Mouse (Mus musculus) ES-Bruce4 (cell line): ENCODE data around the gene Prps1l1. TPM values are rescaled to one million over a fixed set of nuclear protein-coding genes. Genes with fewer than 3 reads are reported as not detected.

Experiments used
- H3K27ac ChIP-seq: 2 replicates; pipeline ENCODE4 v1.5.1; 2012; ENCODE audit warnings: low read length, inconsistent platforms; ENCODE audit not compliant: insufficient read depth
- H3K27me3 ChIP-seq: 2 replicates; pipeline ENCODE4 v1.6.1; 2012; ENCODE audit warnings: mild to moderate bottlenecking, low read length, inconsistent platforms; ENCODE audit not compliant: control insufficient read depth, poor library complexity, insufficient read depth, severe bottlenecking
- H3K36me3 ChIP-seq: 2 replicates; pipeline ENCODE4 v1.6.1; 2012; ENCODE audit warnings: inconsistent platforms, mild to moderate bottlenecking, low read length, moderate library complexity; ENCODE audit not compliant: control insufficient read depth, poor library complexity, insufficient read depth, severe bottlenecking
- H3K4me1 ChIP-seq: one replicate; pipeline ENCODE4 v1.8.1; 2011; ENCODE audit warnings: low read length; ENCODE audit not compliant: control insufficient read depth, insufficient read depth
- H3K4me3 ChIP-seq: 2 replicates; pipeline ENCODE4 v1.5.1; 2011; ENCODE audit warnings: low read depth, mild to moderate bottlenecking, low read length
- H3K9ac ChIP-seq: 2 replicates; pipeline ENCODE4 v1.6.1; 2012; ENCODE audit warnings: low read depth, mild to moderate bottlenecking, inconsistent platforms; ENCODE audit not compliant: poor library complexity, severe bottlenecking
- H3K9me3 ChIP-seq: replicated peaks from 2 replicates; pipeline ENCODE4 v1.6.1; 2012; ENCODE audit warnings: mild to moderate bottlenecking, low read length, inconsistent platforms; ENCODE audit not compliant: control insufficient read depth, poor library complexity, insufficient read depth, severe bottlenecking
- CTCF ChIP-seq: IDR thresholded peaks from one replicate; pipeline ENCODE4 v1.8.1; 2011; ENCODE audit warnings: low read depth, low read length
- EP300 ChIP-seq: IDR thresholded peaks from 2 replicates; pipeline ENCODE4 v1.6.1; 2011; ENCODE audit warnings: low read depth, low read length; ENCODE audit not compliant: insufficient read depth
- POLR2A ChIP-seq: IDR thresholded peaks from one replicate; pipeline ENCODE4 v1.8.1; 2011; ENCODE audit warnings: low read length; ENCODE audit not compliant: insufficient read depth
- polyA plus RNA-seq: library from polyadenylated mRNA; stranded (reverse); fragments of >200 nt; gene quantifications from 2 replicates; pipeline ENCODE4 v1.2.4, GENCODE M21; 2011; ENCODE audit warnings: low read depth; ENCODE audit not compliant: missing spikeins, insufficient read depth, insufficient read length

Prps1l1 gene
- polyA plus RNA-seq, 1 experiment, result not detected

GRCm38 (mm10) chr12:35007851-35008250 is 23.3 kb downstream of the Prps1l1 start:
- Histone ChIP-seq H3K4me1 (no peaks in the 10 kb centered on the region), H3K27me3 (no peaks in the 10 kb centered on the region)

GRCm38 (mm10) chr12:35008340-35009137 is 24.0 kb downstream of the Prps1l1 start:
- no peak overlapping the region for H3K9ac ChIP-seq
- TF ChIP-seq POLR2A (no peak), CTCF (no peak)
- no peaks in the 10 kb centered on the region for H3K27me3 ChIP-seq
- no peaks in the 10 kb centered on the region for H3K9me3 ChIP-seq
- no peak overlapping the region for H3K27ac ChIP-seq
- no peak overlapping the region for H3K4me3 ChIP-seq
- no peaks in the 10 kb centered on the region for H3K36me3 ChIP-seq
- H3K4me1 ChIP-seq, result no peaks in the 10 kb centered on the region

More at GRCm38 (mm10) chr12:35007851-35008250, 23.3 kb downstream of the Prps1l1 start:
- Histone ChIP-seq H3K4me3 (no peak overlapping the region), H3K9ac (no peak overlapping the region), H3K27ac (no peak overlapping the region), H3K36me3 (no peaks in the 10 kb centered on the region), H3K9me3 (no peaks in the 10 kb centered on the region)
- no peak for TF ChIP-seq CTCF
- no peak for TF ChIP-seq EP300
- no peak for TF ChIP-seq POLR2A

GRCm38 (mm10) chr12:35011462-35011861 is 26.9 kb downstream of the Prps1l1 start:
- no peak for TF ChIP-seq CTCF
- TF ChIP-seq EP300, result no peak
- TF ChIP-seq POLR2A, result no peak
- Histone ChIP-seq H3K36me3 (no peaks in the 10 kb centered on the region), H3K9me3 (no peaks in the 10 kb centered on the region), H3K27ac (no peak overlapping the region), H3K9ac (no peak overlapping the region), H3K4me1 (no peaks in the 10 kb centered on the region), H3K4me3 (no peak overlapping the region), H3K27me3 (no peaks in the 10 kb centered on the region)

GRCm38 (mm10) chr12:35013950-35014349 is 29.4 kb downstream of the Prps1l1 start:
- Histone ChIP-seq H3K27ac (no peak overlapping the region), H3K27me3 (no peaks in the 10 kb centered on the region), H3K9ac (no peak overlapping the region), H3K4me3 (no peak overlapping the region), H3K36me3 (no peaks in the 10 kb centered on the region), H3K9me3 (no peaks in the 10 kb centered on the region), H3K4me1 (no peaks in the 10 kb centered on the region)
- TF ChIP-seq CTCF (no peak), EP300 (no peak), POLR2A (no peak)

GRCm38 (mm10) chr12:35016056-35016455 is 31.5 kb downstream of the Prps1l1 start:
- no peak overlapping the region for H3K4me3 ChIP-seq
- no peak overlapping the region for H3K9ac ChIP-seq
- no peaks in the 10 kb centered on the region for H3K36me3 ChIP-seq
- no peaks in the 10 kb centered on the region for H3K9me3 ChIP-seq
- TF ChIP-seq EP300 (no peak), CTCF (no peak)
- H3K27me3 ChIP-seq, result no peaks in the 10 kb centered on the region
- H3K4me1 ChIP-seq, result no peaks in the 10 kb centered on the region
- H3K27ac ChIP-seq, result no peak overlapping the region

GRCm38 (mm10) chr12:35016481-35017250 is 32.1 kb downstream of the Prps1l1 start:
- Histone ChIP-seq H3K27me3 (no peaks in the 10 kb centered on the region), H3K4me3 (no peak overlapping the region), H3K4me1 (no peaks in the 10 kb centered on the region), H3K9me3 (no peaks in the 10 kb centered on the region), H3K36me3 (no peaks in the 10 kb centered on the region), H3K27ac (no peak overlapping the region), H3K9ac (no peak overlapping the region)
- TF ChIP-seq CTCF, result no peak
- TF ChIP-seq POLR2A, result no peak
- TF ChIP-seq EP300, result no peak
